In the genomic region with DNA sequence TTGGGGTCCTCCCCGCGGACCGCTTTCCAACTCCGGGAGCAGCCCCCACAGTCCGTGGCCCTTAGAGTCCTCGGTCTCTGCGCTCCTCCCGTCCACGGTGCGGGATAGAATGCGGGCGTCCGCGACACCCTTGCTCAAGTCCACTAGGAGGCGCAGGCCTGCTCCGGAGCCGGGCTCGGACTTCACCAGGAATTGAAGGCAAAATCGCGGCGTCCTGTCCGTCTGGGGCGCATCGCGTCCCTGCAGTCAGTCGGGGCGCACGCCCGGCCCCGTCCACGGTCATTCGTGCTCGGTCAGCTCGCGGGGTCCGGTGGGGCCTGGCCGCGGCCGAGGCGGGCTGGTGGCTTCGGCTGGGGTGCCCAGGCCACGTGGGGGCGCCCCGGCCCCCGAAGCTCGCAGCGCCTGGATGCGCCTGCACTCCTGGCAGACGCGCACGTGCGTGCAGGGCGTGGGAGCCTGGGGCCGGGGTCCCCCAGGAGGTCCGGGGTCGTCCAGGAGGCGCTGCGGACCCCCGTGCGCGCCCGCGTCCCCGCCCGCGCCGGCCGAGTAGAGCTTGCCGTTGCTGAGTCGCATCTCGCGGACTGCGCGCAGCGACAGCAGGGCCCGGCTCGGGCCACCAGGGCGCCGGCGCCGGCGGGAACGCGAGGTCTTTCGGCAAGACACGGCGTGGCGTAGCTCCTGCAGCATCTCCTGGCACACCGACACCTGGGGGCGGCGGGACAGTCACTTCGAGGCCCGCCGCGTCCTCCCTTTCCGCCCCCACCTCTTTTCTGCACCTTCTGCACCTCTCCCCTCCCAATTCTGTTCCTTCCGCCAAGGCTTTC, we compare ENCODE assay signal across 8 mouse cellular contexts. TPM values are rescaled to one million over a fixed set of nuclear protein-coding genes. Genes with fewer than 3 reads are reported as not detected.
DNase-seq lines count a peak whose midpoint lies in the region; ATAC-seq and TF ChIP-seq lines count a peak whose summit lies in the region.

No protein-coding gene starts in this region.

- peak; percentile 71 for TF ChIP-seq CTCF in lung, embryonic 14.5 days (IDR thresholded peaks at IDR 0.05; ENCODE audit: low read depth)

- ATAC-seq in lung, embryonic 14.5 days (ENCODE audit: insufficient read depth), result 0 out of 2 replicates have a peak, but pooled peaks have one; percentile 20
- ATAC-seq in forebrain, embryonic 11.5 days (replicated peaks; ENCODE audit: low FRiP score), result 0 out of 2 replicates have a peak, but pooled peaks have one; percentile 13
- ATAC-seq in intestine, embryonic 14.5 days (replicated peaks; ENCODE audit: low FRiP score, low TSS enrichment, low read depth), result peak; percentile 35; the same call in 1 of the 2 replicates
- no peak for ATAC-seq in limb, embryonic 12.5 days (ENCODE audit: insufficient number of reproducible peaks, insufficient read depth, low FRiP score, low TSS enrichment, low read depth)
- ATAC-seq in midbrain, embryonic 15.5 days (replicated peaks), result no peak

- WGBS in lung, embryonic 14.5 days, result 2% methylated on average over 88 of the region's 97 CpGs
- WGBS in forebrain, embryonic 11.5 days, result 1% methylated on average over 79 of the region's 97 CpGs
- WGBS in intestine, embryonic 14.5 days, result 5% methylated on average over 90 of the region's 97 CpGs
- WGBS in limb, embryonic 12.5 days, result 3% methylated on average over 89 of the region's 97 CpGs
- WGBS in midbrain, embryonic 15.5 days, result 2% methylated on average over 78 of the region's 97 CpGs

- DNase-seq in lung, embryonic 14.5 days, result peak; percentile 77
- DNase-seq in lung, postnatal 25 days (ENCODE audit: low spot score), result no peak
- peak; percentile 40 for DNase-seq in c-Kit-positive CD71-negative TER-119-negative erythroid progenitor cells, embryonic 14.5 days (ENCODE audit: low read depth)
- DNase-seq in forebrain, embryonic 11.5 days (ENCODE audit: low spot score), result peak; percentile 86
- peak; percentile 76 for DNase-seq in intestine, embryonic 14.5 days (ENCODE audit: low spot score)
- peak; percentile 66 for DNase-seq in thymus, postnatal 4 days

- H3K4me1 ChIP-seq in lung, embryonic 14.5 days (ENCODE audit: insufficient read depth), result no peaks in the 10 kb centered on the region
- H3K4me1 ChIP-seq in forebrain, embryonic 11.5 days (replicated peaks; ENCODE audit: control insufficient read depth, insufficient read depth, low read length), result peaks cover 25% of the 10 kb centered on the region
- peaks cover 4% of the 10 kb centered on the region; the same call in 1 of the 2 replicates for H3K4me1 ChIP-seq in intestine, embryonic 14.5 days (replicated peaks; ENCODE audit: control insufficient read depth, insufficient read depth, low read length)
- H3K4me1 ChIP-seq in limb, embryonic 12.5 days (replicated peaks), result peaks cover 27% of the 10 kb centered on the region
- H3K4me1 ChIP-seq in midbrain, embryonic 15.5 days, result peaks cover 52% of the 10 kb centered on the region

- H3K9me3 ChIP-seq in lung, embryonic 14.5 days (ENCODE audit: low read depth, low read length), result no peaks in the 10 kb centered on the region
- no peaks in the 10 kb centered on the region for H3K9me3 ChIP-seq in forebrain, embryonic 11.5 days (ENCODE audit: control insufficient read depth, low read length)
- no peaks in the 10 kb centered on the region for H3K9me3 ChIP-seq in intestine, embryonic 14.5 days (ENCODE audit: control insufficient read depth, low read length)
- 0 out of 2 replicates have a peak, but pooled peaks cover 3% of the 10 kb centered on the region for H3K9me3 ChIP-seq in limb, embryonic 12.5 days
- H3K9me3 ChIP-seq in midbrain, embryonic 15.5 days, result no peaks in the 10 kb centered on the region

- peak overlapping the region; percentile 65 for H3K4me2 ChIP-seq in lung, embryonic 14.5 days
- H3K4me2 ChIP-seq in forebrain, embryonic 11.5 days (ENCODE audit: low read depth, low read length, severe bottlenecking), result peak overlapping the region; percentile 62
- H3K4me2 ChIP-seq in intestine, embryonic 14.5 days (ENCODE audit: low read length), result peak overlapping the region; percentile 52
- peak overlapping the region; percentile 64 for H3K4me2 ChIP-seq in limb, embryonic 12.5 days
- H3K4me2 ChIP-seq in midbrain, embryonic 15.5 days, result peak overlapping the region; percentile 53

- peak overlapping the region; percentile 35 for H3K4me3 ChIP-seq in lung, embryonic 14.5 days (ENCODE audit: low read depth, low read length)
- peak overlapping the region; percentile 29 for H3K4me3 ChIP-seq in forebrain, embryonic 11.5 days (ENCODE audit: low read depth, low read length)
- H3K4me3 ChIP-seq in intestine, embryonic 14.5 days (ENCODE audit: low read depth, low read length), result peak overlapping the region; percentile 28
- H3K4me3 ChIP-seq in limb, embryonic 12.5 days (replicated peaks), result peak overlapping the region; percentile 39
- peak overlapping the region; percentile 29 for H3K4me3 ChIP-seq in midbrain, embryonic 15.5 days

- peaks cover 4% of the 10 kb centered on the region; the same call in 1 of the 2 replicates for H3K36me3 ChIP-seq in lung, embryonic 14.5 days (ENCODE audit: insufficient read depth)
- no peaks in the 10 kb centered on the region; the same call in 1 of the 2 replicates for H3K36me3 ChIP-seq in forebrain, embryonic 11.5 days (ENCODE audit: control insufficient read depth, insufficient read depth, low read length)
- peaks cover 20% of the 10 kb centered on the region for H3K36me3 ChIP-seq in intestine, embryonic 14.5 days (ENCODE audit: control insufficient read depth, insufficient read depth, low read length)
- H3K36me3 ChIP-seq in limb, embryonic 12.5 days, result peaks cover 36% of the 10 kb centered on the region
- peaks cover 2% of the 10 kb centered on the region; the same call in 1 of the 2 replicates for H3K36me3 ChIP-seq in midbrain, embryonic 15.5 days (replicated peaks)

- H3K9ac ChIP-seq in lung, embryonic 14.5 days, result no peak overlapping the region
- no peak overlapping the region for H3K9ac ChIP-seq in forebrain, embryonic 11.5 days (ENCODE audit: low read length)
- H3K9ac ChIP-seq in intestine, embryonic 14.5 days (ENCODE audit: low read length), result no peak overlapping the region
- H3K9ac ChIP-seq in limb, embryonic 12.5 days (replicated peaks), result peak overlapping the region; percentile 40
- H3K9ac ChIP-seq in midbrain, embryonic 15.5 days, result peak overlapping the region; percentile 35

- H3K27me3 ChIP-seq in lung, embryonic 14.5 days (ENCODE audit: insufficient read depth, low read length), result peaks cover 66% of the 10 kb centered on the region
- peaks cover 48% of the 10 kb centered on the region for H3K27me3 ChIP-seq in forebrain, embryonic 11.5 days (ENCODE audit: control insufficient read depth, insufficient read depth, low read length)
- peaks cover 72% of the 10 kb centered on the region for H3K27me3 ChIP-seq in intestine, embryonic 14.5 days (replicated peaks; ENCODE audit: control insufficient read depth, insufficient read depth, low read length)
- H3K27me3 ChIP-seq in limb, embryonic 12.5 days, result peaks cover 86% of the 10 kb centered on the region
- 0 out of 2 replicates have a peak, but pooled peaks cover 7% of the 10 kb centered on the region for H3K27me3 ChIP-seq in midbrain, embryonic 15.5 days (replicated peaks)

- H3K27ac ChIP-seq in lung, embryonic 14.5 days (ENCODE audit: low read depth), result no peak overlapping the region
- H3K27ac ChIP-seq in forebrain, embryonic 11.5 days (ENCODE audit: low read depth, low read length), result peak overlapping the region; percentile 74; the same call in 1 of the 2 replicates
- H3K27ac ChIP-seq in intestine, embryonic 14.5 days (ENCODE audit: low read depth), result no peak overlapping the region
- H3K27ac ChIP-seq in limb, embryonic 12.5 days, result no peak overlapping the region
- peak overlapping the region; percentile 98 for H3K27ac ChIP-seq in midbrain, embryonic 15.5 days

RNA-seq across cellular contexts. Expression of gene Atp1a3, which starts 4.5 kb away (rescaled TPM):
- 0.74 and 0.89 TPM in 2 replicates for polyA plus RNA-seq in lung, embryonic 14.5 days (2014; fragmentation: Nextera tagmentation; extraction: Ambion mirVana)
- 36.3 and 40.2 TPM in 2 replicates for polyA plus RNA-seq in forebrain, embryonic 11.5 days (2014; fragmentation: Nextera tagmentation; extraction: Ambion mirVana)
- polyA plus RNA-seq in intestine, embryonic 14.5 days (2014; fragmentation: Nextera tagmentation; extraction: Ambion mirVana), result 3.5 and 4.1 TPM in 2 replicates
- 0.38 and 0.59 TPM in 2 replicates for polyA plus RNA-seq in limb, embryonic 12.5 days (2016; fragmentation: Nextera tagmentation; extraction: Ambion mirVana)
- 405 and 430 TPM in 2 replicates for polyA plus RNA-seq in midbrain, embryonic 15.5 days (2015; fragmentation: Nextera tagmentation; extraction: Ambion mirVana)

RNA-seq across cellular contexts. Expression of gene Rabac1, which starts 37.7 kb away (rescaled TPM):
- 130 and 131 TPM in 2 replicates for polyA plus RNA-seq in lung, embryonic 14.5 days (2014; fragmentation: Nextera tagmentation; extraction: Ambion mirVana)
- polyA plus RNA-seq in forebrain, embryonic 11.5 days (2014; fragmentation: Nextera tagmentation; extraction: Ambion mirVana), result 82.6 and 87.3 TPM in 2 replicates
- polyA plus RNA-seq in intestine, embryonic 14.5 days (2014; fragmentation: Nextera tagmentation; extraction: Ambion mirVana), result 164 TPM in 2 replicates
- 88.0 and 91.1 TPM in 2 replicates for polyA plus RNA-seq in limb, embryonic 12.5 days (2016; fragmentation: Nextera tagmentation; extraction: Ambion mirVana)
- 275 and 289 TPM in 2 replicates for polyA plus RNA-seq in midbrain, embryonic 15.5 days (2015; fragmentation: Nextera tagmentation; extraction: Ambion mirVana)

Comparison
In these comparisons a context has a peak if more than half of its experiments do, and no peak if none do; other contexts are left out.
1. ATAC-seq: peak in lung, embryonic 14.5 days (single experiment), forebrain, embryonic 11.5 days (single experiment) and intestine, embryonic 14.5 days (single experiment); none in limb, embryonic 12.5 days (single experiment) and midbrain, embryonic 15.5 days (single experiment).
2. H3K27ac ChIP-seq: peak in forebrain, embryonic 11.5 days (single experiment) and midbrain, embryonic 15.5 days (single experiment); none in lung, embryonic 14.5 days (single experiment), intestine, embryonic 14.5 days (single experiment) and limb, embryonic 12.5 days (single experiment).
3. H3K9ac ChIP-seq: peak in limb, embryonic 12.5 days (single experiment) and midbrain, embryonic 15.5 days (single experiment); none in lung, embryonic 14.5 days (single experiment), forebrain, embryonic 11.5 days (single experiment) and intestine, embryonic 14.5 days (single experiment).
4. Peak in every context shown above with its lines, with median percentiles within 50 percentile points of each other: H3K4me2 ChIP-seq and H3K4me3 ChIP-seq.